Mouse (Mus musculus) intestine, embryonic 15.5 days (tissue): ENCODE data around the gene Palld. TPM values are rescaled to one million over a fixed set of nuclear protein-coding genes. Genes with fewer than 3 reads are reported as not detected.

Source experiments
- ATAC-seq: fragments of 200-750 bp; cut with Nextera tagmentation; 2 replicates; pipeline ENCODE4 v1.8.0; 2017; ENCODE audit warnings: moderate TSS enrichment, moderate library complexity
- H3K27ac ChIP-seq: fragments of 300-500 bp; sonication (generic); 2 replicates; pipeline ENCODE4 v1.5.1; 2015; ENCODE audit warnings: mild to moderate bottlenecking, inconsistent platforms
- H3K27me3 ChIP-seq: fragments of 300-500 bp; sonication (generic); replicated peaks from 2 replicates; pipeline ENCODE4 v1.6.1; 2015; ENCODE audit warnings: inconsistent platforms
- H3K36me3 ChIP-seq: fragments of 300-500 bp; sonication (generic); 2 replicates; pipeline ENCODE4 v1.6.1; 2015; ENCODE audit warnings: inconsistent platforms
- H3K4me1 ChIP-seq: fragments of 300-500 bp; sonication (generic); replicated peaks from 2 replicates; pipeline ENCODE4 v1.6.1; 2015; ENCODE audit warnings: inconsistent platforms
- H3K4me2 ChIP-seq: fragments of 300-500 bp; sonication (generic); replicated peaks from 2 replicates; pipeline ENCODE4 v1.6.1; 2015; ENCODE audit warnings: mild to moderate bottlenecking, inconsistent platforms
- H3K4me3 ChIP-seq: fragments of 300-500 bp; sonication (generic); replicated peaks from 2 replicates; pipeline ENCODE4 v1.5.1; 2015; ENCODE audit warnings: inconsistent platforms
- H3K9ac ChIP-seq: fragments of 300-500 bp; sonication (generic); 2 replicates; pipeline ENCODE4 v1.6.1; 2015; ENCODE audit warnings: inconsistent platforms
- H3K9me3 ChIP-seq: fragments of 300-500 bp; sonication (generic); 2 replicates; pipeline ENCODE4 v1.6.1; 2016; ENCODE audit warnings: inconsistent platforms
- WGBS: fragments of 180-500 bp; shearing (Covaris S2); methylation state at CpG from one replicate; pipeline ENCODE4 v1.1.7; 2015; 5-methylcytosine and 5-hydroxymethylcytosine counted together
- polyA plus RNA-seq: library from polyadenylated mRNA; unstranded; fragments of >200 nt; fragmentation: Nextera tagmentation; extraction: Ambion mirVana; gene quantifications from 2 replicates; pipeline ENCODE4 v1.2.1, GENCODE M21; 2015

Palld gene
- polyA plus RNA-seq, 1 experiment from 2014 or later: 81.9 TPM

DNA sequence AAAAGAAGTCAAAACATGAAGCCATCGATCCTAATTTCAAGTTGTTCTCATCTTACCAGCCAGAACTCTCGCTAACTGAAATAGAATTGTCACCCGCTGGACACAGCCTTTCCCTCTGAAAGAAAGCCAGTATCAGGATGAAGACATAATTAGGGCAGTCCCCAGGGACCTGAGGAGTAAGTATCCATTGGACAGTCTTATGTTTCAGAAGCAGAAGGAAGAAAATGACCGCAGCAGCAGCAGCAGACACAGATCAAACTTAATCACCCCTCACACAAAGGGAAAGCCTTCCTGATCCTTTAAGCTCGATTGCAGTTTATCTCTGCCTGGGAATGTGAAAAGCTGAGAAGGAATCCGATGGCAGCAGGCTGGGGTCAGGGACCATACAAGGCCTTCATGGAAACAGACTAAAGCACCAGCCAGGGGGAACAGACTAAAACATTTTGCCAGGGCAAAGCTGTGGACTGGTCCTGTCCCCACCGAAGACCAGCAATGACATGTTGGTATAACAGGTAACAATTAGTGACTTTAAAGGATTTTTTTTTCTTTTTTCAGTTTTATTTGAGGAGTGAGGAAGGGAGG is 53.8 kb downstream of the Palld start:
- 0 out of 2 replicates have a peak, but pooled peaks cover 2% of the 10 kb centered on the region for H3K4me1 ChIP-seq

DNA sequence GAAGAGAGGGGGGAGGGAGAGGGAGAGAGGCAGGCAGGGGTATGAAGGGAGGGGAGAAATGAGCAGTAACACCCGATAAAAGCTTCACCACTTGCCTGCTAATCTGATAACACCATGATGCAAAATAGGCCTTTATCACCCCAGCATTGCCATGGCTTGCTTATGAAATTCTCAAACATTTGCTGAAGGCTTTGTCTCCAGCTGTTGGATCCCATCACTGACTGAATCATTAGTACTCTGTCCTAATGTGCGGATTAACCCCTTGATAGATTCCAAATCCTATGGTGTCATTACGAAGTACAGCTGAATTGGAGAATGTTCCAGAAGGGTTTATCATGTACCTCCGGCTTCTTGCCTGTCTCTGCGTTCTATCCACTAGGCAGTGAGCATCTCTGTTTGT is 55.0 kb downstream of the Palld start:
- Histone ChIP-seq H3K4me1 (0 out of 2 replicates have a peak, but pooled peaks cover 2% of the 10 kb centered on the region), H3K4me3 (no peak overlapping the region), H3K36me3 (no peaks in the 10 kb centered on the region), H3K27ac (no peak overlapping the region), H3K4me2 (no peak overlapping the region), H3K27me3 (no peaks in the 10 kb centered on the region), H3K9me3 (no peaks in the 10 kb centered on the region), H3K9ac (no peak overlapping the region)
- ATAC-seq: no peak
- WGBS: 75% methylated on average over 5 of the region's 5 CpGs

More for the DNA sequence above, 53.8 kb downstream of the Palld start:
- 56% methylated on average over 7 of the region's 7 CpGs for WGBS
- Histone ChIP-seq H3K4me3 (no peak overlapping the region), H3K4me2 (no peak overlapping the region), H3K27me3 (no peaks in the 10 kb centered on the region), H3K36me3 (no peaks in the 10 kb centered on the region), H3K9me3 (no peaks in the 10 kb centered on the region), H3K27ac (no peak overlapping the region), H3K9ac (no peak overlapping the region)
- no peak for ATAC-seq

DNA sequence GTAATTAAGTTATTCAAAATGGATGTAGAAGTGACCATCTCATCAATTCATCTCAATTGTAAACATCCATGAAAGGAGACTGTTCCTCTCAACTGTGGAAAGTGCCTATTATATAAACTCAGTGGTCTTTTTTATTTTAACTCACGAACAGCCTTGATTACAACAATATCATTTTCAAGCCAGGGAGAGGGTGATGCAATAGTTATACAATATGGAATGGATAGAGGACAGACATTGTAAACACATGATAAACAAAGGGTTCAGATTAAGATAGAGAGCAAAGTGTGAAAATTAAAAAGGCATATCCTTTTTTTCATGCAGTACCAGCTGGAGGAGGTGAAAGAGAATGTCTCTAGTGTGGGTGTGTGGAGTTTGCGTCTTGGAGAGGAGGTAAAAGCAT is 57.5 kb downstream of the Palld start:
- H3K36me3 ChIP-seq: no peaks in the 10 kb centered on the region
- ATAC-seq: no peak

DNA sequence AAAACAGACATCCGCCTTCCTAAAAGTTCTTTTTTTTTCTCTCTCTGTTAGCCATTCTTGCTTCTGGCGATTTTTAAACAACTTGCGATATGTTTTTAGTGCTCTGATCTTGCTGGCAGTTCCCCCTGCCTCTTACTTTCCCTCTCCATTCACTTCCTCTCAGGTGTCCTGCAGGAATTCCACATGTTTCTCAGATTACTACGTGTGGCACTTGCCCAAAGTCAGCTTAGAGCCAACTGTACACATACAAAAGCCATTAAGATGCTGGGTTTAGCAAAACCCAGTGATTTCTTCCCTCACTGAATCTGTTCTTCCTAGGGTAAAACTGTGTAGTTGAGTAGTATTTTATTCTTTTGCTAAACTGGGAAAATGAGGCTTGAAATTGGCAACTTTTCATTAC is 57.9 kb downstream of the Palld start:
- no peak for ATAC-seq
- H3K4me1 ChIP-seq: 0 out of 2 replicates have a peak, but pooled peaks cover 2% of the 10 kb centered on the region
- no peak overlapping the region for H3K27ac ChIP-seq
- no peaks in the 10 kb centered on the region for H3K36me3 ChIP-seq
- WGBS: 43% methylated on average over 4 of the region's 4 CpGs
- no peaks in the 10 kb centered on the region for H3K9me3 ChIP-seq
- H3K9ac ChIP-seq: no peak overlapping the region
- no peak overlapping the region for H3K4me2 ChIP-seq
- H3K4me3 ChIP-seq: no peak overlapping the region
- no peaks in the 10 kb centered on the region for H3K27me3 ChIP-seq

More for the DNA sequence above, 57.5 kb downstream of the Palld start:
- Histone ChIP-seq H3K9me3 (no peaks in the 10 kb centered on the region), H3K9ac (no peak overlapping the region), H3K4me1 (0 out of 2 replicates have a peak, but pooled peaks cover 2% of the 10 kb centered on the region), H3K27ac (no peak overlapping the region), H3K27me3 (no peaks in the 10 kb centered on the region), H3K4me3 (no peak overlapping the region), H3K4me2 (no peak overlapping the region)
- WGBS: 62% methylated on average over 2 of the region's 2 CpGs

DNA sequence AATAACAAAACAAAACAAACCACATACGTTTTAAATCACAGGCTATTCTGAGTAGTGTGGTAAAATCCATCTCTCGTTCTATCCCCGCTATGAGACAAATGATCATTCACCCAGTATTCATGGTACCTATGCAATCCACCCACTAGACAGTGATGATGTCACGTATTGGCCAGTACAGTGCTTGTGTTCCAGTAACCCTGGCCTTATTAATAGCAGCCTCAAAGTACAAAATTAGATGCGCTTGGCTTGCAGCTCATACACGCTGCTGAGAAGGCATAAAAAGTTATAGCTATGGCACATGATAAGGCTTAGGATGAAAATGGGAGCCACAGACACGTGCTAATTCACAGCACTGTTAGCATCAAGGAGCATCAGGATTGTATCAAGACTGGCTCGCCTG is 58.7 kb downstream of the Palld start:
- 80% methylated on average over 8 of the region's 8 CpGs for WGBS
- no peak overlapping the region for H3K4me3 ChIP-seq
- H3K36me3 ChIP-seq: no peaks in the 10 kb centered on the region
- H3K4me1 ChIP-seq: 0 out of 2 replicates have a peak, but pooled peaks cover 2% of the 10 kb centered on the region
- H3K9ac ChIP-seq: no peak overlapping the region
- H3K4me2 ChIP-seq: no peak overlapping the region
- no peak for ATAC-seq
- H3K9me3 ChIP-seq: no peaks in the 10 kb centered on the region
- H3K27me3 ChIP-seq: no peaks in the 10 kb centered on the region
- H3K27ac ChIP-seq: no peak overlapping the region

DNA sequence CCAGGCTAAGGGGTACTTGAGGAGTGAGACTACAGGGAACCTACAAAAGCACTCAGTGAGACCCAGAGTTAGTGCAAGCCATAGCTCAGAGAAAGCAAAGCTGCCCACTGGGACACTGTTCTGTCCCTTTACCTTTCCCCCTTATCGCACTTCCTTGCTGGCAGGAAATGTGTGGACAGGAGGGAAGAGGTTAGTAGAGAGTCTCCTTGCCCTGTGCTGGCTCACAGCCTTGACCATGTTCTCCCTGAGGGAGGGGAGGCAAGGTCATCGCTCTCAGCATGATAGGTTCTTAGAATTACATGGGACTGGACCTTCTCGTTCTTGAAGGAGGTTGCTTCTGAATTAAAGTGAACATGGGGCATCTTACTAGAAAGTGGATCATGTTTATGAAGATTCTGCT is 69.3 kb downstream of the Palld start:
- no peaks in the 10 kb centered on the region for H3K4me1 ChIP-seq
- no peak for ATAC-seq
- no peaks in the 10 kb centered on the region for H3K36me3 ChIP-seq
- WGBS: 90% methylated on average over 3 of the region's 3 CpGs
- H3K27ac ChIP-seq: no peak overlapping the region
- H3K9me3 ChIP-seq: no peaks in the 10 kb centered on the region
- no peak overlapping the region for H3K4me3 ChIP-seq
- no peaks in the 10 kb centered on the region for H3K27me3 ChIP-seq
- H3K9ac ChIP-seq: no peak overlapping the region
- no peak overlapping the region for H3K4me2 ChIP-seq

DNA sequence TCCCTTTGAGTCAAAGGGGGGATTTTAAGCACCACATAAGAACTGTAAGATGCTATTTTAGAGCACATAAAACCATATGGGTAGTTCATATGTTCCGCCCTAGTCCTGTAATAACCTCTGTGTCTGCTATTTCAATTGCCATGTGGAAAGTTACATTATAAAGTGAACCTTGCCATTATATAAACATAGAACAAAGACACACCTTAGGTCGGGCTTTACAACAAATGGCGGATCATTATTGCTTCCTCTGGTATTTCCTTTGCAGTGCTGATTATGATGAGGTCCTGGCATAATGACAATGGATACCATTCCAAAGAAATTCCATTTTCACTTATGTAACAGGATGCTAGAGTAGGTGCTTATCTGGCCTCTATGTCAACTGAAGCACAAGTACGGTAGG is 70.5 kb downstream of the Palld start:
- H3K4me2 ChIP-seq: no peak overlapping the region

DNA sequence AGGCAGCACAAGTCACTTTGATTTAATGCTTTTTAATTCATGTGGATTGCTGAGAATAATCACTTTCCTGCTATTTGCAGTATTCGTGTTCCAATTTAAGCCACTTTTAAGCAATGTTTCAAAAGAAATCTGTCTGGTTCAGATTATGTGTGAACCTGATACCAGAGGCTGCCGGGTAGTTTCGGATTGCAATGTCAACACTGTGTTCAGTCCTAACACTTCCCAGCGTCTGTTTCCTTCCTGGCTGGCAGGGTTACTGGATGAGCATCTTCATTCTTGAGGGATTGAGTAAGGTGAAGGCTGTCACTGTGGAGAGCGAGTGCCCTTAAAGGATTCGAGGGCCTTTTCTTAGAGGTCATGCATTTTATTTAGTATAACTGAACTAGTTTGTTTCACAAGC is 71.7 kb downstream of the Palld start:
- Histone ChIP-seq H3K36me3 (no peaks in the 10 kb centered on the region), H3K9ac (no peak overlapping the region), H3K4me2 (no peak overlapping the region), H3K27me3 (no peaks in the 10 kb centered on the region), H3K4me1 (no peaks in the 10 kb centered on the region), H3K4me3 (no peak overlapping the region), H3K9me3 (no peaks in the 10 kb centered on the region), H3K27ac (no peak overlapping the region)
- WGBS: 40% methylated on average over 6 of the region's 6 CpGs
- no peak for ATAC-seq

More for the DNA sequence above, 70.5 kb downstream of the Palld start:
- Histone ChIP-seq H3K27ac (no peak overlapping the region), H3K36me3 (no peaks in the 10 kb centered on the region), H3K9me3 (no peaks in the 10 kb centered on the region), H3K9ac (no peak overlapping the region), H3K27me3 (no peaks in the 10 kb centered on the region), H3K4me1 (no peaks in the 10 kb centered on the region), H3K4me3 (no peak overlapping the region)
- no peak for ATAC-seq
- 70% methylated on average over 4 of the region's 4 CpGs for WGBS

DNA sequence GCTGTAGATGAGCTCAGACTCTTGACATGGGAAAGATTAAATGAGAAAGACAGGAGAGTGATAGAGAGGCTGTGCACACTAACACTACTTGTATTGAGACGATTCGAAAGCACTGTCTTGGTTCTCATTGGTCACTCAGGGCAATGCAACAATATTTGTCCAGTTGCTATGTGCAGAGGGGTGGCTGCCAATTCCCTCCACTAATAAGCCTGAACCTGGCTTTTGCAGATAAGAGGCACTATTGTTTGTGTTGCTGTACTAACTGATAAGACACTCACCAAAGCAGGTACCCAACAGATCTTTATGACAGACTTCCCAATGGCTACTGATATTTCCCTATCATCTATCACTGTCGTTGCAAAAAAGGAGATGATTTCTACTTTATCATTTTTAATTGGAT is 77.9 kb downstream of the Palld start:
- ATAC-seq: peak; percentile 81
- 55% methylated on average over 3 of the region's 3 CpGs for WGBS

DNA sequence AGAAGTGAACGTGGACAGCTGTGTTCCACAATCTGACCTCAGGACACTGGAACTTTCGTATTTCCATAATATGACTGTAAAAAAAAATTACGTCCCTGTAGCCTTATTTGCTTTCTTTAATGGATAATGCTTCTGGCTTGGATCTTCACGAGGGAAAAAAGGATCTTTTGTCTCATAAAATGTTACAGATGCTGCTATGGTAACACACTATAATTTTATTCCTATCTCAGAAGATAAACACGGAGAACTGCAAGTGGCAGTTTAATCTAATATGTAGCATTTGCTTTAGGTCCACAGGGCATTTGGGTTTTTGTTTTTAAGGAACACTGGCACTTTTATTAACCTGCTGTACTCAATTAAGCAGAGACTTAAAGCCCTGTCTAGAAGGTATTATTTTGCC is 79.3 kb downstream of the Palld start:
- H3K4me3 ChIP-seq: no peak overlapping the region
- WGBS: 38% methylated on average over 5 of the region's 5 CpGs
- no peak overlapping the region for H3K9ac ChIP-seq
- no peaks in the 10 kb centered on the region for H3K9me3 ChIP-seq
- H3K4me1 ChIP-seq: no peaks in the 10 kb centered on the region; the same call in 1 of the 2 replicates
- H3K36me3 ChIP-seq: no peaks in the 10 kb centered on the region
- no peak overlapping the region for H3K4me2 ChIP-seq
- H3K27me3 ChIP-seq: no peaks in the 10 kb centered on the region
- H3K27ac ChIP-seq: no peak overlapping the region
- ATAC-seq: no peak

More for the DNA sequence above, 77.9 kb downstream of the Palld start:
- Histone ChIP-seq H3K4me2 (no peak overlapping the region), H3K9ac (no peak overlapping the region), H3K4me3 (no peak overlapping the region), H3K27ac (no peak overlapping the region), H3K9me3 (no peaks in the 10 kb centered on the region), H3K27me3 (no peaks in the 10 kb centered on the region), H3K36me3 (no peaks in the 10 kb centered on the region), H3K4me1 (no peaks in the 10 kb centered on the region; the same call in 1 of the 2 replicates)

DNA sequence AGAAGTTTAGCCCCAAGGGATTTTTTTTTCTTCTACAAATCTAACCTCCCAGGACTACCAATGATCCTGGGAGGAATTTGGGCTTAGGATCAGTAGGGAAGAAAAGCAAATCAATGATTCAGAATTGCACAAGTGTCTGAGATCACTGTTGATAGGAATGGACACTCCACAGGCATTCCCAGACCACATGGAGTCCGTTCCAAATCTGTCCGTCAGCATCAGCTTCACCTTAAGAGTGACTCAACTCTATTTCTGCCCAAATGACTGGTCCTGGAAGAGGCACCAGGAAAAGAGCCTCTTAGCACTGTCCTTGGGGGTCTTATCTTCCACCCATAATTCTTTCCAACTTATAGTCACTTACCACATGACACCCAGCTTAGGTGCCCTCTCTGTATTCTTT is 98.7 kb downstream of the Palld start:
- no peak overlapping the region for H3K27ac ChIP-seq
- H3K27me3 ChIP-seq: no peaks in the 10 kb centered on the region
- no peaks in the 10 kb centered on the region for H3K4me1 ChIP-seq
- H3K36me3 ChIP-seq: no peaks in the 10 kb centered on the region
- no peak overlapping the region for H3K9ac ChIP-seq
- ATAC-seq: no peak
- no peaks in the 10 kb centered on the region for H3K9me3 ChIP-seq
- H3K4me2 ChIP-seq: no peak overlapping the region
- WGBS: 82% methylated on average over 2 of the region's 2 CpGs
- H3K4me3 ChIP-seq: no peak overlapping the region

DNA sequence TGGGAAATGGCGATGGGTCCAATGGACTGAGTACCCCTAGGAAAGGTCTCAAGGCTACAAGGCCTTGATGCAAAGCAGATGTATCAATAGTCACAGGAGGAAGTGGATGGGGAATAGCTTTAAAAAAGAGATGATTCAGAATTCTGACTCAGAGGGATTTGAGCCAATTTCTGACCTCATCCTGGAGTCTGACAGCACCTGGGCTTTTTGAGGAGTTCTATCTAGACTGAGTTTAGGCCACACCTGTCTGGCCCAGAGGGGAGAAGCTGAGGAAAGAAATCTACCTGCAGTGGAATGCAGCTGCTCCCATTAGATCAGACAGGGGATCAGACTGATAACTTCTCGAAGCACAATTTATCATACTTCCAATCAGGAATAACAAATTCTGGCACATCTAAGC is 99.7 kb downstream of the Palld start:
- Histone ChIP-seq H3K9me3 (no peaks in the 10 kb centered on the region), H3K36me3 (no peaks in the 10 kb centered on the region), H3K27me3 (no peaks in the 10 kb centered on the region), H3K27ac (no peak overlapping the region), H3K4me1 (no peaks in the 10 kb centered on the region), H3K4me2 (no peak overlapping the region), H3K4me3 (no peak overlapping the region), H3K9ac (no peak overlapping the region)
- 79% methylated on average over 2 of the region's 2 CpGs for WGBS
- no peak for ATAC-seq

DNA sequence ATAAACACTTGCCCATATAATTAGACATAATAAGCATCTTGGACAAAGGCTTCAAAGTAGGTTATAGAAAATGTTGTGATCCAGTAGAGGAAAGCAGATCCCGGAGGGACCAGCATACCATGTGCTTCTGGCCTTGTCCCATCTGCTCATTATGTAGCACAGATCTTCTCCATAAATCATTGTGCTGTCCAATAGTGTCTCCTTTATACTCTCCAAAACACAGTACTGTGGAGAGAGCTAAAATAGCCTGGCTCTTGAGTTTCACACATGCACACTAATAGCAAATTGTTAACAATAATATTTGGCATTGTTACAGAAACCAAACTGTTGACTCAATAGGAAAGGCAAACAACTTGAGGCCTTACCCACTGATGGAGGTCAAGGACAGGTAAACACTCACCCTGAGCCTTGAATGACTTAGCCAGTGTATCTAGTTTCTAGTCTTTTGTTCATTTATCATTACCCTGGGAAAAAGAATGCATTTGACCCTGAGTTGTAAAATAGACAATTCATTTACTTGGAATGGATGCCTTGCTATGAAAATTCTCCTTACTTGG is 105.0 kb downstream of the Palld start:
- WGBS: 31% methylated on average over 1 of the region's 1 CpGs
- Histone ChIP-seq H3K27ac (no peak overlapping the region), H3K9ac (no peak overlapping the region), H3K4me3 (no peak overlapping the region), H3K4me2 (no peak overlapping the region), H3K36me3 (no peaks in the 10 kb centered on the region), H3K9me3 (no peaks in the 10 kb centered on the region), H3K4me1 (no peaks in the 10 kb centered on the region), H3K27me3 (no peaks in the 10 kb centered on the region)
- no peak for ATAC-seq
